Mouse (Mus musculus): ENCODE measurements at regions not wholly inside any gene's neighbourhood (a gene's known extent, or its start where the extent isn't known, plus 50 kb on each side); places are given as distances from the start of the nearest gene placed in this dataset.

DNA sequence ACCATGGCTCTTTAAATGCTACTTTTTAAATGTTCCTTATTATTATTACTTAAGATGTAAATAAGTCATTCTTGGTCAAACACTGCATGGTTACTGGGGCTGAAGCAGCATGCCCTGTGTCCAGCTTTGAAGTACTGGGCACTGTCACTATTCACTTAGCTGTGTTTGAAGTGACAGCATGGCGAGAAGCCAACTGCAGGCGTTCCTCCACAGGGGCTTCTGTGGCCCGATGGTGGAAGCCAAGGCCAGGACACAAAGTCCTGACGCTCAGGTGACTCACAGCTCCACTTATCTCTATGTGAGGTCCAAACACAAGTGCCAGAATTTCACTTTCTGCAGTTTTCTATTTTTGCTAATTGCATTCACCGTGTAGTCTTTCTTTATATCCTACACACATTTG lies 65.3 kb downstream of the Cdca7 start:
- DNase-seq (ENCODE audit: low spot score), result no peak

DNA sequence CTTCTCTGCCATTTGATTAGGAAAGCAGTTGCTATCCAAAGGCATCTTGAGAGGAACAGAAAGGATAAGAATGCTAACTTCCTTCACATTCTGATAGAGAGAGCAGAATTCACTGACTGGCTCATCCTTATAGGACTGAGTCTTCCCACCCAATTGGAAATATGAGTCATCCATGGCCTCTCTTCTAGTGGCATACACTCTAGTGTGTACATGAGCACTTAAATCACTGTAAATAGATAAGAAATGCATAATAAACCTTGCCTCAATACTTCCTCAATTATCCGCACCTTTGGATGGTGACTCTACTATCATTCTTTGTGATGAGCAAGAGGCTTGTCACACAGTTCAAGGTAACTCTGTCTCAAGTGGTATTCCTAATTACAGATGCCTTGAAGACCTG lies 69.5 kb downstream of the Cdca7 start:
- no peak for DNase-seq (ENCODE audit: low spot score)

GRCm38 (mm10) chr2:72546476-72546875 lies 70.5 kb downstream of the Cdca7 start:
- no peak for DNase-seq (ENCODE audit: low spot score)

GRCm38 (mm10) chr2:72546963-72547362 lies 71.0 kb downstream of the Cdca7 start:
- DNase-seq (ENCODE audit: low spot score), result no peak

GRCm38 (mm10) chr2:72551268-72551667 lies 75.3 kb downstream of the Cdca7 start:
- no peak for DNase-seq (ENCODE audit: low spot score)

GRCm38 (mm10) chr2:72554603-72555002 lies 78.6 kb downstream of the Cdca7 start:
- DNase-seq (ENCODE audit: low spot score), result no peak

DNA sequence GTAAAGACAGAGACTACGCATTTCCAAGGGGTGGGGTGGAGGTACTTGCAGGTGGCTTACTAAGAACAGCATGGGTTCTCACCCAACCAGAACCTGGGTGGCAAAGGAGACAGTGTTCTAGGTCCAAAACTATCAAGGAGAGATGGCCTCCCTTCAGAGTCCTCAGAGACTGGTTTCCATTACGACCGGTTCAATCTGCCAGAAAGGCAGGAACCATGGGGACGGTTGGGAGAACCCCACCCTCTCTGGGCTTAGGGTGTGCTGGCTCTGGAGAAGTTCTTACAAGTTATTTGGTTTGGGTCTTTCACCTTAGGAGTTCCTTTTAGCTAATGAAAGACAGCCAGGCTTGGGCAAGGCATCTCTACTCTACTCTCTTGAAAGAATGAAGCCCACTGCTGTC lies 79.2 kb downstream of the Cdca7 start:
- no peak for DNase-seq (ENCODE audit: low spot score)

GRCm38 (mm10) chr2:72555556-72555955 lies 79.6 kb downstream of the Cdca7 start:
- no peak for DNase-seq (ENCODE audit: low spot score)

- DNase-seq (ENCODE audit: low spot score), result no peak
These were observed 80.3 kb downstream of the Cdca7 start for GRCm38 (mm10) chr2:72556064-72556821.

DNA sequence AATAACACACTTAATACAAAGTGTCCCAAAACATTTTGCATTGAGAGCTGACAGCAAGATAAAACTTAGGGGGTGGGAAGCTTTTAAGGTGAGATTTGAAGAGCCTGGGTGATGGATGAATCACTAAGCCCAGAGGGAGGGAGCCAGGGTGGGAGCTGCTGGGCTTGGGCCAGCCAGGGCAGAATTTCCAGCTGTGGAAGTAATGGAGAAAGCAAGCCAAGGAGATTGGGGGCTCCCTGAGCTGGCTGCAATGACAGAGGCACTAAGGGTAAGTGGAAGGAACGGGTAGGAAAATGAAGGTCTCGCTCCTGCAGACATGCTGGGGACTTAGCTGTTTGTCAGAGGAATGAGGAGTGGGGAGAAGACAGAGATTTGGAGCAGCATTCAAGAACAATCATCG lies 81.2 kb downstream of the Cdca7 start:
- no peak for DNase-seq (ENCODE audit: low spot score)

GRCm38 (mm10) chr2:72557565-72558260 lies 81.8 kb downstream of the Cdca7 start:
- no peak for DNase-seq (ENCODE audit: low spot score)

DNA sequence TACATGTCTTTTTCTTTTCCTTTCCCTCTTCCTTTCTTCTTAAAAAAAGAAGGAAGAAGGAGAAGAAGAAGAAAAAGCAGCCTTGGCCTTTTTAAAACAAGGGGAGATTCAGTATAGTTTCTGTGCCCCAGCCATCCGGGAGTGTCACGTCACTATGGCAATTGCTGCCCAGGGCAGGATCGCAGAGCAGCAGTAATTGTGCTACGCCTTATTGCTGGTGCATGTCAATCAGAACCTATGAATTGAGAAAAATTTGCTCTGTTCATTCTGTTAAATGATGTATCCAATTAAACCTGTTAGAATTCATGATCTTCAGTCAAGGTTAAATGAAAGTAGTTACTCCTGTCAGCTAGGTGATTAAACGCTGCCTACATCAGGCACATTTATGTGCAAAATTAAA lies 85.4 kb downstream of the Cdca7 start:
- DNase-seq (ENCODE audit: low spot score), result no peak

DNA sequence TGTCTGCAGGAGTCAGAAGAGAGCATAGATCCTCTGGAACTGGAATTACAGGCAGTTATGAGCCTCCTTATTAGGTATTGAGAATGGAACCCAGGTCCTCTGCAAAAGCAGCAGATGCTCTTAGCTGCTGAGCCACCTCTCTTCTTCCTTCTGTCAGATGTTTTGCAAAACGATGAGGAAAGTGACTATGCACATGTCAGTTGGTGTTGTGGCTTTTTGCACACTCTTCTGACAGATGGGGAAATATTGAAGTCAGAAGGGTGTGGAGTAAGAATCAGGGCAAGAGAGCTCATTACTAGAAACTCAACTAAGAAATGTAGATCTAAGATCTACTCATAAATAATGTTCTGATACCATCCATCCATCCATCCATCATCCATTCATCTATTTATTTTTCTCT lies 102.4 kb downstream of the Cdca7 start:
- no peak for DNase-seq (ENCODE audit: low spot score)

GRCm38 (mm10) chr2:72581136-72581535 lies 105.2 kb downstream of the Cdca7 start:
- no peak for DNase-seq (ENCODE audit: low spot score)

DNA sequence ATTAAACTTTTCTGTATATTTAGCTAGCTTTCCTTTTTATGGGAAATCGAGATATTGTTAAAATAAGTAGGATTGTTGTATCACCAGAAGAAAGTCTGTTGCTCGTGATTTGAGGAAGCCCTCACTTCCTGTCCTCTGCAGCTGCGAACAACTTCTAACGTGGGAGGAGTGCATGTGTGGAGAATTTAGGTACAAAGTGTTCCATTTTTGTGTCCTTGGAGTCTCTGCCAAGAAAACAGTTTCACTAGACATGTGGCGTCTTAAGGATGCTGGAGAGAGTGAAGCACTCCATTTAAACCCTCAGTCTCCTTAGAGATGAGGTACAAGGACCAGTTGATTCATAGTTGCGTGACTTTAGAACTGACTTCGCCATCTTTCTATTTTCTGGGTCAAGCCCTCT lies 112.9 kb downstream of the Cdca7 start:
- no peak for DNase-seq (ENCODE audit: low spot score)

DNA sequence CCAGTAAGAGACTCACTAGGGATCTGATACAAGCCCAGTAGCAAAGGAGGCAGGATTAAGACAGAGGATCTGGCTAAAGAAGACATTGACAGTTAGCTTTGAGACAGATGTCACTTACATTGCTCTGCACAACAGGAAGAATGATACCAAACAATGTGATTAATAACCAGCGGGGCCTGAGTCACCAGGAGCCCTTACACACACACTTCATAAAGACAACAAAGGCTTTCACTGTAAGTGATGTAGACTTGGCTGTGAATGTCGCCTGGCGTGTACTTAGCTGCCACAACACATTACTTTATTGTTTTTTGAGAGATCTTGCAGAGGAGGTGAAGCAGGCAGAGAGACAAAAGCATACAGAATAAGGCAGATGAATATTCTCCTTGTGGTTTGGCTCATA lies 116.1 kb downstream of the Cdca7 start:
- DNase-seq (ENCODE audit: low spot score), result no peak

DNA sequence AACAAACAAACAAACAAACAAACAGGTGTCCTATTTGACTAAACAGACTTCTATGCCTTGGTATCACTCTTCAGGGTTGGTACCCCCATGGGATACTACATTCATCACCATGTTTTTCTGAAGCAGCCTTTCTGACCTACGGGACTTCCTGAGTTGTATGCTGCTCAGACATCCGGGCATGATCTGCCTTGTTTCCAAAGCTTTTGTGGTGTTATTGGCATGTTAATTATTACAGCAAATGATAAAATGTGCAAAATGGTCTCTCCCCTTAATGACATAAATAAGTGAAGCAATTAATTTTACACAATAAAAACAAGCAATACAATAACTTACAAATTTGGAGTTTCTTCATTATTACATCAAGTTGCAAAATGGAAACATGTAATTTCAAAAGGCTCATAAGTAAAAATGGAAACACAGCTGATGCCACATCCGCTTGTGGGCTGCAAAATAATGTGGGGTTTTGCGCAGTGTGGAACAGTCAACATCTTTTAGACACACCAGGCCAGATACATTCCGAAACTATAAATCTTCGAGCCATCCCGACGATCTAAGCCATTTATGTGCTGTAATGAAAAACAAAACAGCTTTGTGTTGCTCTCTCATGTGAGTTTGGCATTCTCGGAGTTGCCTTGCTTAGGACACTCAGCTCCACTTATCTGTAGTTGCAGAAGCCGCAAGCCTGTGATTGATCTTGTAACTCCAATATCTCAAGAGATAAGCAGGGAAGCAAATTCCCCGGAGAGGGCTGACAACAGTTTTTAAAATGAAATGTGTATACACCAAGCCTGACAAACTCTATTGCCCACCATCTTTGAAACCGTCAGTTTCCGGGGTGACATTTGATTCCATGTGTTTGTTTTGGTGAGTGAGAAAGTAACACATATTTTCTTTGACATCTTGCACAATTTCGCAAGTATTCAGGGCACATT lies 121.3 kb downstream of the Cdca7 start:
- DNase-seq (ENCODE audit: low spot score), result no peak

- DNase-seq (ENCODE audit: low spot score), result no peak
These were observed 122.0 kb downstream of the Cdca7 start for GRCm38 (mm10) chr2:72597941-72598340.

DNA sequence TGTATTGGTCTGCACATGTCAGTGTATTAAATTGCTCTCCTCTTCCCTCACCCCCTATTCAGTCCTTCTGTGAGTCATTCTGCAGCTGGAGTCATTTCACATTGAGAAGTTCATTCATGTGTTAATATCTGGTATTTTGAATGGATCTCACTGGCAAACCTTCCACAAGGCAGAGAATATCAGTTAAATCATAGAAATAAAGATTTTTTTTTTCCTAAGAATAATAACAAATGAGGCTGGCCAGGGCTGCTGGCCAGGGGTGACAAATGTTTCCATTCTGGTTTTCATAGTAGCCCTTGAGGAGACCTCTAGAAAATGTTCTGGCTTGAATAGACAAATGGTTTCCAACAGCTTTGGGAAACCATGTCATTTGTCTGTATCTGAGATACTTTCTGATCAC lies 124.8 kb downstream of the Cdca7 start:
- DNase-seq (ENCODE audit: low spot score), result no peak

- no peak for DNase-seq (ENCODE audit: low spot score)
These were observed 126.2 kb downstream of the Cdca7 start for GRCm38 (mm10) chr2:72602152-72602551.

DNA sequence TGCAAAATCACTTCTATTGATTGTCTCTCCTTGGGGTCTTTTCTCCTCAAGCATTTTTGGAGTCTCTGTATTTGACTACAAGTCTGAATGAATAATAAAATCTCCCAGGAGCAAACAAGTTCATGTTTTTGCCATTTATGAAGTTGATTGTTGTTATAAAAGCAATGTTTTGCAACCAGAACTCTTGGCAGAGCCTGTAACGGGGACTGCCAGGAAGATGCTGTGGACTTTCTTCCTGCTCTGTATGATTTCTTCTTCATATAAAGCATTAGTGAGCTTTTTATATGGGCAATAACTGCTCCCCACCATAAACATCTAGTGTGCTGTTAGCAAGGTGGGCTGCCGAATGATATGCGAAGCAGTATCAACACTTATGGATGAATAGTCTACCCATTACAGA lies 136.3 kb downstream of the Cdca7 start:
- no peak for DNase-seq (ENCODE audit: low spot score)

GRCm38 (mm10) chr2:72614256-72614655 lies 138.3 kb downstream of the Cdca7 start:
- peak; percentile 30 for DNase-seq (ENCODE audit: low spot score)
